Mouse (Mus musculus): Measurements from ENCODE around the gene Maml3. TPM values are rescaled to one million over a fixed set of nuclear protein-coding genes. Genes with fewer than 3 reads are reported as not detected.

The Maml3 gene
- polyA plus RNA-seq, 1 experiment from 2014 or later = 2.6 TPM

DNA sequence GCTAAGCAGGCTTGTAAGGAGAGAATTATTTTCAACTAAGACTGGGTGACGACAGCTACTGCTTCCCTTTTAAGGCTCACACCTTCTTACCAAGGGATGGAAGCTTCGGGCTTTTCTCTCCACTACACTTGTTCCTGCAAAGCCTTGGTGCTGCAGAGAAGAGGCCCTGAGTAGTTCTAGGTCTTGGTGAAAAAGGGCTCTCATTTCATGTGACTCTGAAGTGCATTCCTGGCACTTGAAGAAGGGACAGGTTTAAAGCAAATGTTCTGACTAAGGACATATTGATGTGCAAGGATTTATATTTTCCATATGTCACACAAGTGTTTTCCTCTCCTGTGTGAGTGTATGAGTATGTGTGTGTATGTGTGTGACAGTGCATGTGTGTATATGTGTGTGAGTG, 134.4 kb downstream of the Maml3 start:
- ATAC-seq (replicated peaks; ENCODE audit: insufficient number of reproducible peaks, low FRiP score, low TSS enrichment) = no peak
- 63% methylated on average over 2 of the region's 2 CpGs for WGBS (ENCODE audit: insufficient replicate concordance)
- Histone ChIP-seq H3K9ac (ENCODE audit: low read depth, low read length) (no peak overlapping the region), H3K4me3 (ENCODE audit: low read depth, low read length) (no peak overlapping the region), H3K4me2 (no peak overlapping the region), H3K27me3 (ENCODE audit: control insufficient read depth, insufficient read depth, low read length) (no peaks in the 10 kb centered on the region), H3K27ac (ENCODE audit: low read depth, low read length) (no peak overlapping the region), H3K36me3 (ENCODE audit: control insufficient read depth, insufficient read depth, low read length) (no peaks in the 10 kb centered on the region), H3K4me1 (ENCODE audit: control insufficient read depth, insufficient read depth, low read length) (peaks cover 7% of the 10 kb centered on the region), H3K9me3 (replicated peaks; ENCODE audit: control insufficient read depth, low read length) (no peaks in the 10 kb centered on the region)

DNA sequence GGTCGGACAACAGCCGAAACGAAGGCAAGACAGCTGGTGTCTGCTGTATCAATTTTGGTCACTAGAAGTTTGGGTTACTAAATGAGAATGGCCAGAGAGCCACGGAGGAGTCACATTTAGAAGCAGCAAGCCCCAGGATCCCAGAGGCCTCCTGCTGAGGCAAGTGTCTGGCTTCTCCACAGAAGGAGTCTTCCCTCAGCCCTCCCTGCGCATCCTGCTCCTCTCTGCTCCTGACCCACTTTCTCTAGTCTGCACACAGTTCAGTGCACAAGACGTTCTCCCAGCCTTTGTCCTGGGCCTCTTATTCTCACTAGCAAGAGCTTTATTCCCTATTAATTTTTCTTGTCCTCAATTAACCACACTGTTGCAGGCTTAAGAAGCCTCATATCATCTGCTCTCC, 135.4 kb downstream of the Maml3 start:
- Histone ChIP-seq H3K9ac (ENCODE audit: low read depth, low read length) (no peak overlapping the region), H3K4me2 (no peak overlapping the region), H3K27me3 (ENCODE audit: control insufficient read depth, insufficient read depth, low read length) (no peaks in the 10 kb centered on the region), H3K36me3 (ENCODE audit: control insufficient read depth, insufficient read depth, low read length) (no peaks in the 10 kb centered on the region), H3K9me3 (replicated peaks; ENCODE audit: control insufficient read depth, low read length) (no peaks in the 10 kb centered on the region), H3K4me3 (ENCODE audit: low read depth, low read length) (no peak overlapping the region), H3K27ac (ENCODE audit: low read depth, low read length) (no peak overlapping the region), H3K4me1 (ENCODE audit: control insufficient read depth, insufficient read depth, low read length) (peaks cover 13% of the 10 kb centered on the region)
- no peak for ATAC-seq (replicated peaks; ENCODE audit: insufficient number of reproducible peaks, low FRiP score, low TSS enrichment)
- 81% methylated on average over 6 of the region's 6 CpGs for WGBS (ENCODE audit: insufficient replicate concordance)

DNA sequence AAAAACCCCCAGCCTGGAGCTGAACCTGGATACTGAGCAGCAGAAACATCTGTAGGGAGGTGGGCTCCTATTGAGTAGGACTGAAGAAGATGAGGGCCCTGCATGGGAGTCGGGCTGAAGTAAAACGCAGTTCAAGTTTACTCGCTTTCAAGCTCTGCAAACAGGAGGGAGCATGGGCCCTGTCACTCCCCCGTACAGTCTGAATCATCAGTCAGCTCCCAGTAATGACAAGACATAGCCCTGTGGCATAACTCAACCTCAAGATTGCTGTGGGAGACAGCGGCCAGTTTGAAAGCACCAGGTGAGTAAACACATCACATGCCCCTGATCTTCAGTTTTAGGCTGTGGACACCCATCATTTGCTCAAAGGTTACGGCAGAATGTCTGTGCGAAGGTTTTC, 139.0 kb downstream of the Maml3 start:
- Histone ChIP-seq H3K4me1 (ENCODE audit: control insufficient read depth, insufficient read depth, low read length) (peaks cover 21% of the 10 kb centered on the region), H3K27me3 (ENCODE audit: control insufficient read depth, insufficient read depth, low read length) (no peaks in the 10 kb centered on the region), H3K27ac (ENCODE audit: low read depth, low read length) (no peak overlapping the region), H3K9ac (ENCODE audit: low read depth, low read length) (no peak overlapping the region), H3K4me2 (0 out of 2 replicates have a peak overlapping the region, but pooled peaks have one; percentile 5), H3K4me3 (ENCODE audit: low read depth, low read length) (no peak overlapping the region), H3K36me3 (ENCODE audit: control insufficient read depth, insufficient read depth, low read length) (no peaks in the 10 kb centered on the region), H3K9me3 (replicated peaks; ENCODE audit: control insufficient read depth, low read length) (no peaks in the 10 kb centered on the region)
- no peak for ATAC-seq (replicated peaks; ENCODE audit: insufficient number of reproducible peaks, low FRiP score, low TSS enrichment)
- 56% methylated on average over 7 of the region's 7 CpGs for WGBS (ENCODE audit: insufficient replicate concordance)

DNA sequence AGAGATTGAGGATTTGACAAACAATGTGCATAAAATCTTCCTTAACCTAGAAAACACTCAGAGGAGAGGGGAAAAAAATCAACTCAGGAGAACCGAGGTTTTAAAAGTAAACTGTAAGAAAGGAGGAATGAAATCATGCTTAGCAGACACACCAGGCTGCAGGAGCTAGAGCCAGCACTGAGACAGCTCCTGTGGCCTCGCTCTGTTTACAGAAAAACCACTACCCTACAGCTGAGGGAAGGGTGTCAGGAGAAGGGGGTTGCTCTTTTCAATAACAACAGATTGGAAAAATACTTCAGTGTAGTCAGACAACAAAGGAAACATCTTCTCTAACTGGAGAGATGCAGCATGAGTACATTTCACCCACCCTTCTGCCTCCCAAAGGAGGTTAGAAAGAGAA, 139.4 kb downstream of the Maml3 start:
- Histone ChIP-seq H3K9me3 (replicated peaks; ENCODE audit: control insufficient read depth, low read length) (no peaks in the 10 kb centered on the region), H3K27ac (ENCODE audit: low read depth, low read length) (no peak overlapping the region), H3K4me1 (ENCODE audit: control insufficient read depth, insufficient read depth, low read length) (peaks cover 21% of the 10 kb centered on the region), H3K27me3 (ENCODE audit: control insufficient read depth, insufficient read depth, low read length) (no peaks in the 10 kb centered on the region), H3K4me2 (0 out of 2 replicates have a peak overlapping the region, but pooled peaks have one; percentile 5), H3K9ac (ENCODE audit: low read depth, low read length) (no peak overlapping the region), H3K4me3 (ENCODE audit: low read depth, low read length) (no peak overlapping the region), H3K36me3 (ENCODE audit: control insufficient read depth, insufficient read depth, low read length) (no peaks in the 10 kb centered on the region)
- no peak for ATAC-seq (replicated peaks; ENCODE audit: insufficient number of reproducible peaks, low FRiP score, low TSS enrichment)
- WGBS (ENCODE audit: insufficient replicate concordance) = 30% methylated on average over 2 of the region's 2 CpGs

DNA sequence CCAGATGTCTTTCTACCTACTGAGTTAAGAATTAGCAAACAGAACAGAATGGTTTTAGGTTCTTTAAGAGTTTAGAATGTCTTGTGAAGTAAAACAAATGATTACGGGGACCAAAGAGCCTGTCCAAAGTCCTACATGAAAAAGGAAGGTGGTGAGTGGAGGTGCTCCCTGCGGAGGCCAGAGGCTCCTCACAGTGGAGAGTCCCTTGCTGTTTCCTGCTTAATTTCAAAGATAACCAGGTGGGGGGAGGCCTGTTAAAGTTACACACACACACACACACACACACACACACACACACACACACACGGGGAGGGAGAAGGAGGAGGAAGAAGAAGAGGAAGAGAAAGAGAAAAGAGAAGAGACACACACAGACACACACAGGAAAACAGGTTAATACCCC, 139.9 kb downstream of the Maml3 start:
- Histone ChIP-seq H3K4me2 (no peak overlapping the region), H3K4me1 (ENCODE audit: control insufficient read depth, insufficient read depth, low read length) (peaks cover 21% of the 10 kb centered on the region), H3K9ac (ENCODE audit: low read depth, low read length) (no peak overlapping the region), H3K27me3 (ENCODE audit: control insufficient read depth, insufficient read depth, low read length) (no peaks in the 10 kb centered on the region), H3K36me3 (ENCODE audit: control insufficient read depth, insufficient read depth, low read length) (no peaks in the 10 kb centered on the region), H3K9me3 (replicated peaks; ENCODE audit: control insufficient read depth, low read length) (no peaks in the 10 kb centered on the region), H3K27ac (ENCODE audit: low read depth, low read length) (no peak overlapping the region), H3K4me3 (ENCODE audit: low read depth, low read length) (no peak overlapping the region)
- no peak for ATAC-seq (replicated peaks; ENCODE audit: insufficient number of reproducible peaks, low FRiP score, low TSS enrichment)
- 21% methylated on average over 3 of the region's 3 CpGs for WGBS (ENCODE audit: insufficient replicate concordance)

DNA sequence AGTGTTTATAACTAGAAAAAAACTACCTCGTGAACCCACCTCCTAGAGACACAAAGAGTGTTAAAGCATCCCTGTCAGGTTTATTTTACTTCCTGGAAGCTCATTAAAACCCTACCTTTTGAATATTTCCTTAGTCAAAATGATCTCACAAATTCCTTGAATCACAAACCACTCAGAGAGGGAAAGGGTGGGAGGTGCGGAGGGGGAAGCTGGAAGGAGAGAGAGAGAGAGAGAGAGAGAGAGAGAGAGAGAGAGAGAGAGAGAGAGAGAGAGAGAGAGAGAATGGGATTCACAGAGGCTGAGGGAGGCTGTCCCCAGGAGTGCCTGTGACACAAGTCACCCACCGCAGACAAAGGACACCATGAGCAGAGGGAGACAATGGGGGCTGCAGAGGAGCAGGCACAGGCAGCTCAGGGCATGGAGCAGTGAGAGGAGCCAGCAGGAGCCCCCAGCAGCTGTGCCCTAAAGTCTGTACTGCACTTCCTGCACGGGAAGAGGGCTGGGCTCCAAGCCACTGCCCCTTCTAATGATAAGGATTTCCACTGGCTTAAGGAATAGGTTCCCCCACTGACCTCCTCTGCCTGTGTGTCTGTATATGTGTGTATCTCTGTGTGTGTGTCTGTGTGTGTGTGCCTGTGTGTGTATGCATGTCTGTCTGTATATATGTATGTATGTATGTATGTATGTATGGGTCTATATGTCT, 140.8 kb downstream of the Maml3 start:
- H3K4me1 ChIP-seq (ENCODE audit: control insufficient read depth, insufficient read depth, low read length) = peaks cover 21% of the 10 kb centered on the region
- no peaks in the 10 kb centered on the region for H3K27me3 ChIP-seq (ENCODE audit: control insufficient read depth, insufficient read depth, low read length)
- H3K27ac ChIP-seq (ENCODE audit: low read depth, low read length) = peak overlapping the region; percentile 30; the same call in 1 of the 2 replicates
- no peak overlapping the region for H3K9ac ChIP-seq (ENCODE audit: low read depth, low read length)
- ATAC-seq (replicated peaks; ENCODE audit: insufficient number of reproducible peaks, low FRiP score, low TSS enrichment) = peak; percentile 61; the same call in 1 of the 2 replicates
- H3K4me2 ChIP-seq = peak overlapping the region; percentile 25; the same call in 1 of the 2 replicates
- no peaks in the 10 kb centered on the region for H3K36me3 ChIP-seq (ENCODE audit: control insufficient read depth, insufficient read depth, low read length)
- no peak overlapping the region for H3K4me3 ChIP-seq (ENCODE audit: low read depth, low read length)
- H3K9me3 ChIP-seq (replicated peaks; ENCODE audit: control insufficient read depth, low read length) = no peaks in the 10 kb centered on the region
- WGBS (ENCODE audit: insufficient replicate concordance) = 23% methylated on average over 4 of the region's 4 CpGs

DNA sequence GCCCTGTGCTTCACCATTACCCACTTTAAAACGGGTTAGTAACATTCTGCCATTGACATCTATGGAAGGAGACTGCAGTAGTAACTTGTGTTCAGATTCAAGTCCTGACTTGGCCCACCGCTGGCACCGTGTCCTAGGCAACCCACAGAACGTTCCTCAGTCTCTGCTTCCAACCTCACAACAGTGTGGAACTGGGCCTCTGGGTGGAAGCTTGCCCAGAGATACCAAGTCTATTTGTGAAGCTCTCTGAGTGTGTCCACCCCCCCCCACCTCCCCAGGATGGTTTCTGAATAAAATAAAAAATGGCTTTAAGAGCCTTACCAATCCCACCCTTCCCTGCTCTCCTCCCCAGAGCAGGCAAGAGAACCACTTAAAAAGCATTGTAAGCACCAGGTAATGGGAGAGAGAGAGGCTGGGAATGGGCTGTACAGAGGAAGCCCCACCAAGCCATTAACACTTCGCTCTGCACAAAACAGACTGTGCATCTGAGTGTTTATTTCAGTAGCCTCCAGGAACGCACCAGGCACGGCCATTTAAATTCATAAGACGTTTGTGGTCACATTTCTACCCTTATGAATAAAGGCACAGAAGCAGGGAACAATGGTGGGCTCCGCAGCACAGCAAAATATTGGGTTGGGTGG, 141.6 kb downstream of the Maml3 start:
- Histone ChIP-seq H3K27me3 (ENCODE audit: control insufficient read depth, insufficient read depth, low read length) (no peaks in the 10 kb centered on the region), H3K9ac (ENCODE audit: low read depth, low read length) (no peak overlapping the region), H3K4me2 (no peak overlapping the region), H3K27ac (ENCODE audit: low read depth, low read length) (no peak overlapping the region; the same call in 1 of the 2 replicates), H3K4me3 (ENCODE audit: low read depth, low read length) (no peak overlapping the region), H3K4me1 (ENCODE audit: control insufficient read depth, insufficient read depth, low read length) (peaks cover 21% of the 10 kb centered on the region), H3K9me3 (replicated peaks; ENCODE audit: control insufficient read depth, low read length) (no peaks in the 10 kb centered on the region), H3K36me3 (ENCODE audit: control insufficient read depth, insufficient read depth, low read length) (no peaks in the 10 kb centered on the region)
- WGBS (ENCODE audit: insufficient replicate concordance) = 83% methylated on average over 9 of the region's 9 CpGs
- ATAC-seq (replicated peaks; ENCODE audit: insufficient number of reproducible peaks, low FRiP score, low TSS enrichment) = no peak

DNA sequence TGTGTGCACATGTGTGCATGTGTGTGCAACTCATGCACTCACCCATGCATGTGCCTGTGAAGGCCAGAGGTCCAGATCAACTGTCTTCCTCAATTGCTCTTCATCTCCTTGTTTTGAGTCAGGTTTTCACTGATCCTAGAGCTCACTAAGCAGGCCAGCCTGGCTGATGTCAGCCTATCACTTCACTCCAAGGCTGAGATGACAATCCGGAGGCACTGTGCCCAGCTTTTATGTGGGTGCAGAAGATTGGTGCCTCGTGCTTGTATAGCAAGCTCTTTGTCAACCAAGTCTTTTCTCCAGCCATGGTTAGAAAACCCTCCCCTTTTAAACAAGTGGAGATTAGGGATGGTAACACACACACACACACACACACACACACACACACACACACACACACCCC, 146.1 kb downstream of the Maml3 start:
- ATAC-seq (replicated peaks; ENCODE audit: insufficient number of reproducible peaks, low FRiP score, low TSS enrichment) = no peak
- WGBS (ENCODE audit: insufficient replicate concordance) = 62% methylated on average over 2 of the region's 2 CpGs
- Histone ChIP-seq H3K4me3 (ENCODE audit: low read depth, low read length) (no peak overlapping the region), H3K27me3 (ENCODE audit: control insufficient read depth, insufficient read depth, low read length) (no peaks in the 10 kb centered on the region), H3K4me1 (ENCODE audit: control insufficient read depth, insufficient read depth, low read length) (peaks cover 2% of the 10 kb centered on the region; the same call in 1 of the 2 replicates), H3K9ac (ENCODE audit: low read depth, low read length) (no peak overlapping the region), H3K36me3 (ENCODE audit: control insufficient read depth, insufficient read depth, low read length) (no peaks in the 10 kb centered on the region), H3K27ac (ENCODE audit: low read depth, low read length) (no peak overlapping the region), H3K9me3 (replicated peaks; ENCODE audit: control insufficient read depth, low read length) (no peaks in the 10 kb centered on the region), H3K4me2 (no peak overlapping the region)

DNA sequence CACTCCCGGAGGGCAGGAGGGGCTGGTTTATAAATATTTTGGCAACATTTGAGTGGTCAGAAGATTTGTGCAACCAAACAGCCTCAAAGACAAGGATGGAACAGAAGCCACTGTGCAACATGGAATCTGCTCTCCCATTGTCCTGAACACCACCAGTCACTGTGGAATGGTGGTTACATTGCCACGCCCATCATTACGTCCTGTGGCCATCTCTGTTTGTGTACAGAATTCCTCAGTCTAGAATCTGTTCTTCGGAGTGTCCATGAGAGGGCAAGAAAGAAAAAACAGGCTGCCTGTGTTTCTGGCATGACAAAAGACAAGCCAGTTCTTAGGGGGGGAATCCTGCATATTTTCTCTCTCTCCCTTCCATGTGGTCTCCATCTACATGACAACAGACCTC, 150.4 kb downstream of the Maml3 start:
- H3K9me3 ChIP-seq (replicated peaks; ENCODE audit: control insufficient read depth, low read length) = no peaks in the 10 kb centered on the region
- no peaks in the 10 kb centered on the region for H3K36me3 ChIP-seq (ENCODE audit: control insufficient read depth, insufficient read depth, low read length)
- H3K4me3 ChIP-seq (ENCODE audit: low read depth, low read length) = no peak overlapping the region
- WGBS (ENCODE audit: insufficient replicate concordance) = 70% methylated on average over 4 of the region's 4 CpGs
- no peak overlapping the region for H3K27ac ChIP-seq (ENCODE audit: low read depth, low read length)
- ATAC-seq (replicated peaks; ENCODE audit: insufficient number of reproducible peaks, low FRiP score, low TSS enrichment) = no peak
- no peak overlapping the region for H3K4me2 ChIP-seq
- no peaks in the 10 kb centered on the region for H3K4me1 ChIP-seq (ENCODE audit: control insufficient read depth, insufficient read depth, low read length)
- H3K27me3 ChIP-seq (ENCODE audit: control insufficient read depth, insufficient read depth, low read length) = no peaks in the 10 kb centered on the region
- no peak overlapping the region for H3K9ac ChIP-seq (ENCODE audit: low read depth, low read length)
